Mouse (Mus musculus) yolk sac, embryonic 10.5 days (tissue): ENCODE measurements around the gene Afap1l2.

ENCODE experiments used
- DNase-seq: peaks from one replicate; pipeline ENCODE4 v3.0.0-alpha.2; 2017; ENCODE audit warnings: low spot score

Afap1l2 gene

GRCm38 (mm10) chr19:56937911-56938310 is 70.1 kb downstream of the Afap1l2 start:
- no peak for DNase-seq

GRCm38 (mm10) chr19:56936253-56936652 is 71.8 kb downstream of the Afap1l2 start:
- DNase-seq = no peak

GRCm38 (mm10) chr19:56935777-56936176 is 72.3 kb downstream of the Afap1l2 start:
- no peak for DNase-seq

GRCm38 (mm10) chr19:56935111-56935510 is 72.9 kb downstream of the Afap1l2 start:
- no peak for DNase-seq

GRCm38 (mm10) chr19:56933800-56934199 is 74.2 kb downstream of the Afap1l2 start:
- no peak for DNase-seq

GRCm38 (mm10) chr19:56930029-56930428 is 78.0 kb downstream of the Afap1l2 start:
- DNase-seq = no peak

GRCm38 (mm10) chr19:56929392-56929791 is 78.6 kb downstream of the Afap1l2 start:
- DNase-seq = no peak

- DNase-seq = no peak
Observed at GRCm38 (mm10) chr19:56921744-56922143, 86.3 kb downstream of the Afap1l2 start.

- no peak for DNase-seq
Observed at GRCm38 (mm10) chr19:56920232-56920631, 87.8 kb downstream of the Afap1l2 start.

- DNase-seq = peak; percentile 84
Observed at GRCm38 (mm10) chr19:56919628-56920027, 88.4 kb downstream of the Afap1l2 start.

GRCm38 (mm10) chr19:56915084-56915483 is 92.9 kb downstream of the Afap1l2 start:
- DNase-seq = no peak

GRCm38 (mm10) chr19:56914658-56915057 is 93.4 kb downstream of the Afap1l2 start:
- no peak for DNase-seq

- no peak for DNase-seq
Observed at GRCm38 (mm10) chr19:56913761-56914160, 94.3 kb downstream of the Afap1l2 start.

- DNase-seq = no peak
Observed at GRCm38 (mm10) chr19:56910561-56910960, 97.5 kb downstream of the Afap1l2 start.

GRCm38 (mm10) chr19:56908472-56909270 is 99.4 kb downstream of the Afap1l2 start:
- DNase-seq = peak; percentile 52

- DNase-seq = no peak
Observed at GRCm38 (mm10) chr19:56907850-56908249, 100.2 kb downstream of the Afap1l2 start.

GRCm38 (mm10) chr19:56905395-56905794 is 102.6 kb downstream of the Afap1l2 start:
- DNase-seq = no peak

GRCm38 (mm10) chr19:56904095-56904494 is 103.9 kb downstream of the Afap1l2 start:
- DNase-seq = no peak

- DNase-seq = no peak
Observed at GRCm38 (mm10) chr19:56897654-56898053, 110.4 kb downstream of the Afap1l2 start.

- DNase-seq = no peak
Observed at GRCm38 (mm10) chr19:56893326-56893725, 114.7 kb downstream of the Afap1l2 start.

GRCm38 (mm10) chr19:56892586-56892985 is 115.4 kb downstream of the Afap1l2 start:
- DNase-seq = no peak

- DNase-seq = peak; percentile 28
Observed at GRCm38 (mm10) chr19:56891438-56891837, 116.6 kb downstream of the Afap1l2 start.

- DNase-seq = no peak
Observed at GRCm38 (mm10) chr19:56888654-56889053, 119.4 kb downstream of the Afap1l2 start.

GRCm38 (mm10) chr19:56887879-56888278 is 120.1 kb downstream of the Afap1l2 start:
- no peak for DNase-seq
